Mouse (Mus musculus): ENCODE results near the gene Cnmd. TPM values are rescaled to one million over a fixed set of nuclear protein-coding genes. Genes with fewer than 3 reads are reported as not detected.

The Cnmd gene
- total RNA-seq, 4 experiments from 2014 or later = 1.5 to 4.2 (median 1.7) TPM

DNA sequence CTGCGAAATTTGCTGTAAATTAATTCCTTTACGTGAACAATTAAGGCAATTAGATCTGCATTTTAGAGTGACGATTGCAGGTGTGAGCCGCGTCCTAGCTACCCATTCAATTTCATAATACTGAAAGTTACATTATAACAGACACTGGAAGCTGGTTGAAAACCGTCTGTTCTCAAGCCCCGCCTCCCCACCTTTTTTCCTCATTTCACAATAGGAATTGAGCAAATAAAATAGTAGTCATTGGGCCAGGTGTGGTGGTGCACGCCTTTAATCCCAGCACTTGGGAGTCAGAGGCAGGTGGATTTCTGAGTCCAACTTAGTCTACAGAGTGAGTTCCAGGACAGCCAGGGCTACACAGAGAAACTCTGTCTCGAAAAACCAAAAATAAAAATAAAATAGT is 19.9 kb downstream of the Cnmd start:
- no peak for DNase-seq

DNA sequence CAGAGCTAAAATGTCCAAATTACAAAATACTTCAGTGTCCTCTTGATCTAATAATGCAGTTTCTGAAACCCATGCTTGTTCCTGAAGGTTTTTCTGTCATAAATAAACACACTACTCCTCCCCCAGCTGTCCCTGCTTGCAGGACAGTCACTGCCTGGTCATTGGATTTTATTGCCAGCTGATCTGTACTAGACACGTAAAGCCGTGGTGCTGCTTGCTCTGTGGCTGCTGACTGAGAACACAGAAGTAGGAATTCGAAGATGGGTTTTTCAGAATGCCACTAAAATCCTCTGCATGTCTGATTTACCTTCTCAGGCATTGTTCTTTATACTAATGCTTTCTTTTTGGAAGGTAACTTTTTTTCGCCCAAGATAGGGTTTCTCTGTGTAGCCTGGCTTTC is 25.2 kb downstream of the Cnmd start:
- no peak for DNase-seq

DNA sequence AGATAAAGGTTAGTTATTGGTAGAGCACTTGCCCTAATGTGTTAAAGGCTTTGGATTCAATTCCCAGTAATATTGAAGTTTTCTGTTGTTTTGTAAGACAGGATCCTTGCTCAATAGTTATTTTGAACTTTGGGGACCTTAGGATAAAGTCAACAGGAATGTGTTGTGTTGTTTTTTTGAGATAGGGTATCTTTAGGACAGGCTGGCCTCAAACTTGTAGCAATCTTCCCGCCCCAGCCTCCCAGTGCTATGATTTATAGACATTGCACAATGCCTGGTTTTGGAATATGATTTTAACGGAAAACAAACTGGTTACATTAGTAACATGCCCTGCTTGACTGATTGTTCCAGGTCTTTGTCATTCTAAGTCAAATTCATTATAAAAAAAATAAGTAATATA is 28.8 kb downstream of the Cnmd start:
- DNase-seq = peak; percentile 14

DNA sequence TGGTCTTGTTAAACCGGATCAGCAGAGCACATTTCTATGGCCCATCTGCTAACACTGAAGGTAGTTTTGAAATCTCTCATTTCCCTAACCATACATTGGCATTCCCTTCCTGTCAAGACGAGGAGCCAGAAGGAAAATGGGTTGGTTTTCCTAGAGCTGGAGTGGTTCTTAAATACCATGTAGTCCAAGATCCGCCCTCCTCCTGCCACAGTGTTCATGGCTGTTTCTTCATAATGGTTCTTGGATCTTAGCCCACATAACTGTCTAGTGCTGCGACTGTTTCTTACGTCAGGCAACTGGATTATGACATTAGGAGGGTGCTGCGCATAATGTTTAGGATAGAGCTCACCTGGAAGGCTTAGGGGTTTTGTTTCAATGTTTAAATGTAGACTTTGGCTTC is 29.6 kb downstream of the Cnmd start:
- DNase-seq = no peak

DNA sequence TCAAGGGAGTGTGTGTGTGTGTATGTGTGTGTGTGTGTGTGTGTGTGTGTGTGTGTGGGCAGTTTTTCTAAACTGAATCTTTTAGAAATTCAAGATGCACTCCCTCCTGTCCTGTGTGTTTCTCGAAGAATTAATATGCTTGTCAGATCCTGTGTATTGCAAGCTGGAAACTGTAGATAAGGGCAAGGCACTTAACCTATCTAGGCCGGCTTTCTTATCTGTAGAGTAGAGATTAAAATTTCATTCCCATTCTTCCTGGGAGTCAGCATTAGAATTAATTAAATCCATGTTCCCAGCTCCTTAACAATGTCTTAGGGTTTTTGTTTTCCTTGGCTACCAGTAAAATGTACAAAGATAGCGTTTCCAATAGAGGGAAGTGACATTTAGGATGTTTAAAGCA is 40.8 kb downstream of the Cnmd start:
- no peak for DNase-seq

DNA sequence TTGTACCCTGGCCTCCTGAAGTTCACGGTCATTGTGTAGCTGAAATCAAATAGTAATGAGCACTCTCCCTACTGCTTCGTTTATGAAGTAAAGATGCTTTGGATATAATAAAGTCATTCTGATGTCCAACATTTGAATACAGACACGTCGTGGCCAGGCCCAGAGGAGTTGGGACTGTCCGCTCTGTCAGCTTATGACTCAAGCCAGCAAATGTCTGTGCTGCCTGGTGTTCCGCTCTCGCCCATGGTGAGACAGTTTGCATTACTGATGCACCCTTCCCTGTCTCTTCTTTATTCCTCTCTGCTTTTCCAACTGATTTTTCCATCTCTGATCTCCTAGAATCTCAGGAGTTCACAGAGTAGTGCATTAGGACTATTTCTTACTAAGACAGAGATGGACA is 42.2 kb downstream of the Cnmd start:
- DNase-seq = no peak

DNA sequence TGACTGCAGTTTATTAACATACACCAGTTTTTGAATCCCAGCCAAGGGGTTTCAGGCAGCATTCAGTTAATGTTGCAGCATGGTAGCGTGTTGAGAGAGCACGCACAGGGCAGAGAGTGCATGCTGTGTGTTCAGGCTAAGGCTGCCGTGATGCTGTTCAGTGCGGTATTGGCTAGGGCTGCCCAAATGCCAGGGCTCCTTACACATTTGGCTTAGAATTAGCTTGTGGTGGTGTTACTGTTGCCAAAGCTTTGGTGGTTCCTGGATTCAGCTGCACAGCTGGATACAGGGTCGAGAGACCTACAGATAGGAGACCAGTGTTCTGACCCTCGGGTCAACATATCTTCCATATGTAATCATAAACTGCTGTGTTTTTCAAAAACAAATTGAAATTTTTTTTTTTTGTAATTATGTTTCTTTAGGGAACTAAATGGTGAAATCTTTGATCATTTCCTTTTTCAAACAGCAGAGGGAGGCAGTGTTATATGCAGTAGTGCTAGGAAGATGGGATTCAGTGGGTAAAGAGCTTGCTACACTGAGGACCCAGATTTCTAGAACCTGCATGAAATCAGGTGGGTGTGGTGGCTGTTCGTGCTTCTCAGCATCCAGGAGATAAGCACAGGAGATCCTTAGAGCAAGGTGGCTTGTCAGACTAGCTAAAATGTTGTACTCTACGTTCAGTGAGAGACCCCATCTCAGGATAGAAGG is 44.7 kb downstream of the Cnmd start:
- DNase-seq = no peak

DNA sequence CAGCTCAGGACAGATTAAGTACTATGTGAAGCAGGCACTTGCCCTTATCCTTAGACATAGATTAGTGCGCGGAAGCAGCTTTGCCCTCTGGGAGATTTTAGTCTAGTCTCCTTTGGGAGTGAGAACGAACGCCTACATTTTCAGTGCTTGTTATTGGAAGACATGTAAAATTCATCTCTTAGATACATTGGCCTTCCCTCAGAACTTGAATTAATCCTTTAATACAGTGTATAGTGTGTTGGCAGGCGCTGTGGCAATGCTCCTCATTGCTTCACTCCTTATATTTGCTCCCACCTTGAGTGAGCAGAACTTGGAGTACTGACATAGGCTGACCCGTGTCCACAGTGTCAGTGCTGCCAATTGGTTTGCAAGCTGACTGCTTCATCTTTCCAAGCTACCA is 53.7 kb downstream of the Cnmd start:
- no peak for DNase-seq

DNA sequence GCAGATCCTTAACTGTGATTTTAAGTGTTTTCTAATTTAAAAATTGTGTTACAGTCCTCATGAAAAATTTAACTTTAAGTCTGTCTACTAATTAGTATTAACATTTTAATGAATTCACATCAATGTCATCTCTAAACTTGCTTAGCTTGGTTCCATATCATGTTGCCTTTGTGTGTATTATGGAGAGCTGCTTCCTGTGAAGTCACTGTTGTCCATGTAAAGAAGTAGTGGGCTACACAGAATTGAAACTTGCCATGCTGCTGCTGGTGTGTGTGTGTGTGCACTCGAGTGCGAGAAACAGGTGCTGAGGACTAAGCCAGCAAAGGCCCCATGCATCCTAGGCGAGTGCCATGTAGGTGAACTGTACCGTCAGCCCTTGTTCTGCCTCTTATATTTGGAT is 54.6 kb downstream of the Cnmd start:
- DNase-seq = no peak

DNA sequence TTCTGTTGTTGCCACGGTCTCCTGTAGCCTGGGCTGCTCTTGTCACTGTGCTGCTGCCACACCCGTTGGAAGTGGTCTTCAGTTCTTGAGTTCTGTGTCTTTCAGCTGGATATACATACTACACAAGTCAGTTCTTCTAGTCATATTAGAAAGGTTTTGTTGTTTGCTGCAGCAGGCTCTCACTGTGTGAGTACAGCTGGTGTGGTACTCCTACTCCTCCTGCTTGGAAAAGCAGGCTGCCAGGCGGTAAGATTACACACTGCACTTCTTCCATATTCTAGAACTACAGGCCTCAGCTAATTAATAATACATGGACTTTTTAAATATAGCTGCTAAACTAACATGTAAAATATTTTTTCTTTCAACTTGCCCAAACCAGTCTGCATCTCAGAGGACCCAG is 55.1 kb downstream of the Cnmd start:
- DNase-seq = no peak

DNA sequence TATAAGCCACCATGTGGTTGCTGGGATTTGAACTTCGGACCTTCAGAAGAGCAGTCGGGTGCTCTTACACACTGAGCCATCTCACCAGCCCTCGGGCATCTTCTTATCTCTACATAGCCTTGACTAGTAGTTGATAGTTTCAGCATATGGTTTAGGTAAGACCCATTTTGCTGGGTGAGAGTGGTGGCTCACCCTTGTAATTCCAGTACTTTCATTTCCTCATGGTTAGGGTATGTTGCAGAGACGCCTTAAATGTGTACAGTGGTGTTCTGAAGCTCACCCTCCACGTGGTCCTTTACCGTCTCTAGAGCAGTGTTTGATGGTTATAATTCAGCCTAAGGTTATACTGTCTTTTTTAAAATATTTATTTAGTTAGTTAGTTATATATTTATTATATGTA is 55.6 kb downstream of the Cnmd start:
- no peak for DNase-seq

DNA sequence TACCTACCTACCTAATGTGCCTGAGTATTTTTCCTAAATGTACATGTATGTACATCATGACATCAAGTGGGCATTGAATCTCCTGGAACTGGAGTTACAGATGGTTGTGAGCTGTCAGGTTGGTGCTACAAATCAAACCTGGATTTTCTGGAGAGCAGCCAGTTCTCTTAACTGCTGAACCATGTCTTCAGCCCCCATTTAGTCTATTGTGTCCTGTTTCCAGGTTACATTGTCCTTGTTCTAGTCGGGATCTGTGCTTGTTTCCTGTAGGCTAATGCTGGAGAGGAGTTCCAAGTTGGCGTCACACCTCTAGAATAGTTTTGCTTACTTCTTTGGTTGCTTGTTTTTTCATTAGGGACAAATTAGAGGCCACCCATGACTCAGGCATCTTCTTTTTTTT is 56.1 kb downstream of the Cnmd start:
- no peak for DNase-seq

DNA sequence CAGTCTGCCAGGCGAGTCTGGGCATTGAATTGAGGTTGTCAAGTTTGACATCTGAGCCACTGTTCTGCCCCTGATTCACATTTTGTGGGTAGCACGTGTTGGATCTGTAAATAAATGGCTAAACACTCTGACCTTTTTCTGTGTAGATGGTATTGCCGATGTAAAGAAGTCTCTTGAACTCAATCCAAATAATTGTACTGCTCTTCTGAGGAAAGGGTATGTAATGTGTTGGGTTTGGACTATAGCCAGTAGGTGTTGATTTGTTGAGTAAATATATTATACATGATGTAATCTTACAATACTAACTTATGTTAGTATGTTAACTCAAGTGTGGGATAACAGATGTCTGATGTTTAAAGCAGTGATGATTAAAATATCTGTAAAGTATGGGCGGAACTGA is 65.4 kb downstream of the Cnmd start:
- DNase-seq = no peak

DNA sequence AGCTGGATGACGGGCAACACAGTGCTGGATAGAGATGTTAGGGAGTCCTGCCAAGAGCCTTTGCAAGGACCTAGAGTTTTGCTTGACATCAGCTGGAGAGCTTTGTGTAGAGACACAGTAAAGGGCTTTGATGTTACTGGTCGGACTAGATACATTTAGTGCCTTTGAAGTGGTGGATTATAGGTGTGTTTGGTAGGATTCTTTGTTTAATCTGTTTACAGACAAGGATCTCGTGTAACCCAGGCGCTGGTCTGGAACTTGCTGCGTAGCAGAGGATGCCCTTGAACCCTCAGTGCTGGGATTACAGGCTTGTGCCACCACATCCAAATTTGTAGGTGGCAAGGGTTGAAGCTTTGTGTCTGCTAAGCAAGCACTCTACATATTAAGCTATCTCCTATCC is 67.9 kb downstream of the Cnmd start:
- DNase-seq = no peak

DNA sequence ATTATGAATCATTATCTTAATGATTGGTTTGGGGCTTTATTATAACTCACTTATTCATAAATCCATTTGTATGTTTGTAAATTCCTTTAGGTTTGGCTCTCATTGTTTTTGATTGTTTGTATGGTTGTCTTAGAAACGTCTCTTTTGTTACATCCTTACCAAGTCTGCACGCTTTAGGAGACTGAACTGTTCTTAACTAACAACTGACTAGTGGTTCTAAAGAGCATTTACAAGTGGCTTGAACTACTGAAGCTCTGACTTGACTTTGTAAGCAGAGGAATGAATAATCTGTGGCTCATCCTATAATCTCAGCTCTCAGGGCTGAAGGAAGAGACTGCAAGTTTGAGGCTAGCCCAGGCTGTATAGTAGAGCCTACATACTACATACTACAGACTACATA is 70.4 kb downstream of the Cnmd start:
- no peak for DNase-seq

DNA sequence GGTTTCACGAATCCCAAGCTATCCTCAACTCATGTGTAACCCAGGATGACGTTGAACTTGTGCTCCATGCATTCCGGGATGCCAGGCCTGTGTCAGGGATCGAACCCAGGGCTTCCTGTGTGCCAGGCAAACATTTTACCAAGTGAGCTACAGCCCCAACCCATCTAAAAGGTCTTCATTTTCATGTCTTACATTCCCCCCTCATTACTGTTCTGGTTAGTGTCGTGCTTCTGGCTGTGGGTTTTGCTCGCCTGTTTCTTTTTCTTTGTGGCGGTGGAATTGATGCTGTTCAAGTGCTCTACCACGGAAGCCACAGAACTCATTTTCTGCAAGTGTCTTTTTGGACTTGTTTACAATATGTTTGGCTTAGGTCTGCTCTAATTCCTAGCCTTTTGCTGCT is 71.1 kb downstream of the Cnmd start:
- no peak for DNase-seq

DNA sequence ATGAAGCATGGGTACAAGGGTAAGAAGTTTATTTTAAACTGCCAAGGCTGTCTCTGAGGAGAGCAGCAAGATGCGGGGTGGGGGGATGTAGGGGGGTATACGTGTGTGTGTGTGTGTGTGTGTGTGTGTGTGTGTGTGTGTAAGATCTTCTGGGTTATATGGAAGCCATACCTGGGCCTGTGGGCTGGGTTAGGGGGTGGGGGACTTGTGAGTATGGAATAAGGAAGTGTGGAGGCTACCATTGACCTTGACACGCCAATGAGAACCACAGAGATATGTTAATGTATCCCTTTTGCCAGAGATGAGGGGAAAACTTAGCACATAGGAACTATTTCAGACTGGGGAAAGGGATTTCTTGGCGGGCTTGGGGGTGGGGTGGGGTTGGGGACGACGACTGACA is 72.6 kb downstream of the Cnmd start:
- no peak for DNase-seq

DNA sequence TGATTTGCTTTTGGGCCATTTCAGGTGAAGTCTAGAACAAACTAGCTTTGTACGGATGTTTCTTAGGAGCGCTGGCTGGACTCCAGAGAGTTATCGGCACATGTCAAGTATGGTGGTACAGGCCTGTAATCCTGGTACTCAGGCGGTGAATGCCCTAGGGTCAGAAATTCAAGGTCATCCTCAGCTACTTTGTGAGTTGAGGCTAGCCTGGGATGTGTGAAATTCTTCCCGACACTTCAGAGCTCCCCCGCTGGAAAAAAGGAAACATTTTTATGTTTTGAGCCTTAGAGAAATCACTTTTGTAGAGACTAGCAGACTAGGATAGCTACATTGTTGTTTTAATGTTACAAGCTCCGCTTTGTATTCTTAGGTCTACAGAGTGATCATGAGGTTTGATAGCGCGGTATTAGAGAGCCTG is 73.4 kb downstream of the Cnmd start:
- no peak for DNase-seq

DNA sequence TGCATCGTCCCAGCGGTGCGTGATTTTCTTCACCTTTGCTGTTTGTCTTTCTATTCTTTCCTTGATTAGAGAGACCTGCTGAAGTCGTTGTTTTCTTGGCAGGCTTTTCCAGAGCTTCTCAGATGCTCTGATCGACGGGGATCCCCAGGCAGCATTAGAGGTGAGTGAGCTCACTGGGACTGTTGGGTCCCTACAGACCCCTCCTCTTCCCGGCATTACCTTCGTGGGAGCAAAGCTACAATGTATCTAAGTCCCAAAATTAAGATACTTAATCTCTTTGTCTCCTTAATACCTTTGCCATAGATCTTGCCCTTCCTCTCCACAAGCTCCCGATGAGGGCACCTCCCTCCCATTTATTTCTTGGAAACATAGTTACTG is 74.1 kb downstream of the Cnmd start:
- DNase-seq = no peak

Other genes starting within 250 kb of the Cnmd start
- gene Kbtbd7, start 235.7 kb downstream of the Cnmd start, total RNA-seq (2022) = 10 to 100 TPM in 2 of 4 experiments, 1 to 10 TPM in 2; 8.4 to 12.3 (median 10.8) TPM
- gene Kbtbd6, start 210.3 kb downstream of the Cnmd start, total RNA-seq (2022) = under 1 TPM in 3 of 4 experiments, not detected in 1; 0.17 to 0.26 (median 0.18) TPM
- gene Elf1, start 181.0 kb downstream of the Cnmd start, total RNA-seq (2022) = 10 to 100 TPM; 20.9 to 24.7 (median 21.4) TPM
- 10 to 100 TPM; 34.7 to 40.1 (median 36.8) TPM for gene Wbp4, start 180.7 kb downstream of the Cnmd start, total RNA-seq (2022)
- gene Sugt1, start 74.5 kb downstream of the Cnmd start, total RNA-seq (2022) = 100 to 1,000 TPM in 1 of 4 experiments, 10 to 100 TPM in 3; 79.3 to 118 (median 93.0) TPM
- under 1 TPM in 3 of 4 experiments, not detected in 1; 0.08 to 0.61 (median 0.21) TPM for gene Pcdh8, start 109.1 kb upstream of the Cnmd start, total RNA-seq (2022)